Mouse (Mus musculus): ENCODE results near the gene Arfgap3.

DNA sequence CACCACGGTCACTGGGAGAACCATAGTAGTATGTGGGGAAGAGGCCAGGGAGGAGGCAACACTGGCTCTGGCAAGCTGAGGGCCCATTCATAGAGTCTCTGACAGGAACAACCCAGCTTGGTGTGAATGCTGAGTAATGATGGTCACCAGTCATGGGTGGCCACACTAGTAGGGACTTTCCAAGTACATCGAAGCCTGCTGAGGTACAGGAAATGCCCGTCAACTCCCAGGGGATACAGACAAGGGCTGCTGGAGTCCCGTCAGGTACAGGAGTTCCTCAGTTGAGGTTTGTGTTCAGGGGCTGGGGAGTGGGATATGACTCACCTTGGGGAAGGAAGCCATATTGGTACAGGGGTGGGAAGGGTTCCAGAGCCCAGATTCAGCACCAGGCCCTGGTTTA, 54.0 kb downstream of the Arfgap3 start:
- TF ChIP-seq CHD2 (IDR thresholded peaks at IDR 0.05; ENCODE audit: low read depth, low read length) (no peak), ZNF384 (IDR thresholded peaks at IDR 0.05; ENCODE audit: low read depth, low read length) (no peak), MAFK (IDR thresholded peaks at IDR 0.05; ENCODE audit: insufficient read depth, low read depth, low read length) (no peak)
